Mouse (Mus musculus) bone marrow, adult 2 months (tissue): ENCODE data around the gene Dapk3.

ENCODE experiments used
- CTCF ChIP-seq: fragments of 200-500 bp; IDR thresholded peaks from 2 replicates; pipeline ENCODE4 v1.5.1; 2011; ENCODE audit warnings: low read length, control low read depth; ENCODE audit not compliant: control insufficient read depth, insufficient read depth
- POLR2A ChIP-seq: fragments of 200-500 bp; IDR thresholded peaks from 2 replicates; pipeline ENCODE4 v1.6.1; 2011; ENCODE audit warnings: low read depth, mild to moderate bottlenecking, control low read depth, low read length, borderline replicate concordance; ENCODE audit not compliant: control insufficient read depth

DNA sequence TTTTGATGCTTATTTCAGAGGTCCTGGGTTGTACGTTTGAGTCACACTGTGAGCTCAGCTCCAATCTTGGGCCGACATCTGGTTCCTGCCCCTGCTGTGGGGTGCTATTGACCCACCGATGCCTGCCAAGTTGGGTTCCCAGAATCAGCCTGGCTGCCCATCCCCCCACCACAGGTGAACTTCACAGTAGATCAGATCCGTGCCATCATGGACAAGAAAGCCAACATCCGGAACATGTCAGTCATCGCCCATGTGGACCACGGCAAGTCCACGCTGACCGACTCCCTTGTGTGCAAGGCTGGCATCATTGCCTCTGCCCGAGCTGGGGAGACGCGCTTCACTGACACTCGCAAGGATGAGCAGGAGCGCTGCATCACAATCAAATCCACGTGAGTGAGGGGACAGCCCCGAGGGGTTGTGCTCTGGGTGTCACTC lies 5.3 kb upstream of the Dapk3 start:
- TF ChIP-seq POLR2A (no peak), CTCF (no peak; the same call in 1 of the 2 replicates)
